Mouse (Mus musculus): Measurements from ENCODE around the gene Slc11a1. TPM values are rescaled to one million over a fixed set of nuclear protein-coding genes. Genes with fewer than 3 reads are reported as not detected.
"Not testable (repeated sequence)": the region's sequence is repeated elsewhere in the genome, so short reads cannot be mapped to it uniquely, and the experiment has no call there.

The Slc11a1 gene
- total and polyA plus RNA-seq, 3 experiments, result 0.11 TPM; not detected in 2

- Histone ChIP-seq H3K4me3 (ENCODE audit: control insufficient read depth in 1 of 2, insufficient read depth in 1 of 2, low read depth in 2 of 2, low read length in 2 of 2) (no peak overlapping the region), H3K9ac (ENCODE audit: control insufficient read depth, low read depth, low read length, poor library complexity, severe bottlenecking) (no peak overlapping the region), H3K27ac (ENCODE audit: control insufficient read depth, low read depth, low read length) (no peak overlapping the region), H3K9me3 (replicated peaks; ENCODE audit: insufficient read depth, low read length) (no peaks in the 10 kb centered on the region), H3K36me3 (ENCODE audit: control insufficient read depth in 1 of 2, insufficient read depth in 2 of 2, low read length in 2 of 2) (no peaks in the 10 kb centered on the region), H3K79me2 (ENCODE audit: control insufficient read depth, insufficient read depth, low read length, poor library complexity) (no peaks in the 10 kb centered on the region), H3K27me3 (ENCODE audit: control insufficient read depth in 1 of 2, insufficient read depth in 2 of 2, low read length in 2 of 2) (no peaks in the 10 kb centered on the region), H3K4me1 (ENCODE audit: control insufficient read depth in 1 of 2, insufficient read depth in 2 of 2, low read length in 2 of 2) (no peaks in the 10 kb centered on the region)
- TF ChIP-seq MAZ (IDR thresholded peaks at IDR 0.05; ENCODE audit: low read depth, low read length) (no peak), CHD2 (IDR thresholded peaks at IDR 0.05; ENCODE audit: low read length) (no peak), SMC3 (IDR thresholded peaks at IDR 0.05; ENCODE audit: low read depth, low read length) (no peak), E2F4 (IDR thresholded peaks at IDR 0.05; ENCODE audit: borderline replicate concordance, low read depth, low read length) (no peak), MYB (IDR thresholded peaks at IDR 0.05; ENCODE audit: low read depth, low read length) (no peak), GATA1 (IDR thresholded peaks at IDR 0.05; ENCODE audit: low read depth, low read length) (no peak), POLR2A (IDR thresholded peaks at IDR 0.05; ENCODE audit: control insufficient read depth in 1 of 2, insufficient read depth in 1 of 2, low read depth in 1 of 2, low read length in 2 of 2, poor library complexity in 1 of 2) (no peak), NELFE (IDR thresholded peaks at IDR 0.05; ENCODE audit: low read depth, low read length) (no peak), ELF1 (IDR thresholded peaks at IDR 0.05; ENCODE audit: low read depth, low read length) (no peak), ZC3H11A (IDR thresholded peaks at IDR 0.05; ENCODE audit: low read depth, low read length) (no peak), JUND (IDR thresholded peaks at IDR 0.05; ENCODE audit: low read depth, low read length) (no peak), USF2 (IDR thresholded peaks at IDR 0.05; ENCODE audit: borderline replicate concordance in 1 of 2, insufficient read depth in 1 of 2, low read depth in 1 of 2, low read length in 2 of 2) (no peak), EP300 (IDR thresholded peaks at IDR 0.05; ENCODE audit: low read depth in 1 of 2, low read length in 2 of 2) (no peak), POLR2AphosphoS2 (IDR thresholded peaks at IDR 0.05; ENCODE audit: low read length) (no peak), KAT2A (conservative IDR thresholded peaks at IDR 0.05; ENCODE audit: low read depth, low read length) (no peak), MEF2A (IDR thresholded peaks at IDR 0.05; ENCODE audit: extremely low read depth, insufficient replicate concordance, low read depth, low read length, poor library complexity, severe bottlenecking) (no peak), MYC (IDR thresholded peaks at IDR 0.05; ENCODE audit: low read depth, low read length) (no peak), ZNF384 (IDR thresholded peaks at IDR 0.05; ENCODE audit: low read depth, low read length) (no peak)
- DNase-seq (ENCODE audit: low read depth, low spot score), result no peak
These were observed 34.6 kb upstream of the Slc11a1 start for GRCm38 (mm10) chr1:74340361-74340764.

DNA sequence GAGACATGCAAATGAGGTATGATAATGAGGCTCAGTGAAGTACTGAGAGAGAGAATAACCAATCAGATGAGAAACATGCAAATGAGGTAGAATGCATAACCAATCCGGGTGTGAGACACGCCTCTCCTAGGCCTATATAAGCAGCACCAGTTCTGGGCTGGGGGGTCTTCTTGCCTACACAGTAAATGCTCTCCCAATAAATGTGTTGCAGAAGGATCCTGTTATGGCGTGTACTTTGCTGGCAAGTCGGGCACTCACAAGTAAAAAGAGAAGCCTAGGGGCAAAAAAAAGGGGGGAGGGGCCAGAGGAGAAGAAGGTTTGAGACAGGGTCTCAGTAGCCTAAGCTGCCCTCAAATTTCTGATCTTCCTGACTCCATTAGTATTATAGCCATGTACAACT, 34.0 kb upstream of the Slc11a1 start:
- H3K27me3 ChIP-seq (ENCODE audit: control insufficient read depth in 1 of 2, insufficient read depth in 2 of 2, low read length in 2 of 2); H3K9me3 ChIP-seq (replicated peaks; ENCODE audit: insufficient read depth, low read length); H3K4me3 ChIP-seq (ENCODE audit: control insufficient read depth in 1 of 2, insufficient read depth in 1 of 2, low read depth in 2 of 2, low read length in 2 of 2); DNase-seq (ENCODE audit: low read depth, low spot score); H3K4me1 ChIP-seq (ENCODE audit: control insufficient read depth in 1 of 2, insufficient read depth in 2 of 2, low read length in 2 of 2); H3K36me3 ChIP-seq (ENCODE audit: control insufficient read depth in 1 of 2, insufficient read depth in 2 of 2, low read length in 2 of 2); H3K27ac ChIP-seq (ENCODE audit: control insufficient read depth, low read depth, low read length); H3K9ac ChIP-seq (ENCODE audit: control insufficient read depth, low read depth, low read length, poor library complexity, severe bottlenecking); H3K79me2 ChIP-seq (ENCODE audit: control insufficient read depth, insufficient read depth, low read length, poor library complexity): not testable (repeated sequence)
- TF ChIP-seq TBP (IDR thresholded peaks at IDR 0.05; ENCODE audit: low read depth, low read length), result peak; percentile 71
